In the genomic region with DNA sequence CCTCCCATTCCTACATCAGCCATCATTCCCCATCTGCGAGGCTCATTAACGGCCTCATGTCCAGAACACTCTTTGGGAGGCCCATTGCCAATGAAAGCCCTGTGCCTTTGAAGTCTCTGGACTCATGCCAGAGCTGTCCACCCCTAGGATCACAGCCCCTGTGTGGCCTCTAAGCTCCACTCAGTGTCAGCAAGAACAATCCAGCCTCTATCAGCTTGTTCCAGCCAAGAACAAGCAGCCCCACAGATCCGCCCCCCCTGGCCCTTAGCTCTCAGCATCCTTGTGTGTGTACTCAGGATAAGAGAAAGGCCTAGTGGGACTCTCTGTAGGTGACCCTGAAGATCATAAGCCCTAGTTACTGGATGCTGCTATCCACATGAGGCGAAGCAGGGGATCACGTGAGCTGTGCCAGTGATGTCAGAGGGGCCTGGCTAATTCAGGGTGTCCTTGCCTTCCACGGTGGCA, we compare ENCODE assay signal across 7 mouse cellular contexts.
DNase-seq lines count a peak whose midpoint lies in the region; ATAC-seq lines count a peak whose summit lies in the region.

No protein-coding gene starts in this region.

- H3K9me3 ChIP-seq in heart, embryonic 13.5 days: no peaks in the 10 kb centered on the region

- no peaks in the 10 kb centered on the region for H3K36me3 ChIP-seq in heart, embryonic 13.5 days

- peaks cover 45% of the 10 kb centered on the region for H3K4me1 ChIP-seq in heart, embryonic 13.5 days

- 19% methylated on average over 6 of the region's 6 CpGs for WGBS in heart, embryonic 13.5 days

- no peak overlapping the region for H3K4me2 ChIP-seq in heart, embryonic 13.5 days

- no peak overlapping the region for H3K9ac ChIP-seq in heart, embryonic 13.5 days

- DNase-seq in Muller cell, postnatal 12 days (ENCODE audit: inconsistent ontology term): peak; percentile 55
- DNase-seq in adrenal gland, postnatal 10 days: peak; percentile 67
- peak; percentile 68 for DNase-seq in lung, postnatal 10 days
- peak; percentile 66 for DNase-seq in testis, postnatal 10 days (ENCODE audit: low spot score)
- DNase-seq in thymus, postnatal 25 days: no peak
- no peak for DNase-seq in right cerebral cortex, postnatal 36 days (ENCODE audit: low spot score in 2 of 2)

- ATAC-seq in heart, embryonic 13.5 days (ENCODE audit: extremely low read depth, insufficient number of reproducible peaks, low FRiP score, low TSS enrichment): peak; percentile 63; the same call in 1 of the 2 replicates

- peak overlapping the region; percentile 94 for H3K27ac ChIP-seq in heart, embryonic 13.5 days (replicated peaks)

- H3K27me3 ChIP-seq in heart, embryonic 13.5 days (replicated peaks): no peaks in the 10 kb centered on the region

- no peak overlapping the region for H3K4me3 ChIP-seq in heart, embryonic 13.5 days

Comparison
In these comparisons a context has a peak if more than half of its experiments do, and no peak if none do; other contexts are left out.
1. DNase-seq: peak in Muller cell, postnatal 12 days (single experiment), adrenal gland, postnatal 10 days (single experiment), lung, postnatal 10 days (single experiment) and testis, postnatal 10 days (single experiment); none in thymus, postnatal 25 days (single experiment) and right cerebral cortex, postnatal 36 days (0 of 2).